Mouse (Mus musculus) midbrain, embryonic 16.5 days (tissue): ENCODE measurements at regions not wholly inside any gene's neighbourhood (a gene's known extent, or its start where the extent isn't known, plus 50 kb on each side); places are given as distances from the start of the nearest gene placed in this dataset.

Experiments
- ATAC-seq: fragments of 200-750 bp; cut with Nextera tagmentation; 2 replicates; pipeline ENCODE4 v1.8.0; 2017; ENCODE audit warnings: moderate TSS enrichment
- H3K27ac ChIP-seq: fragments of 300-500 bp; sonication (generic); 2 replicates; pipeline ENCODE4 v1.5.1; 2014; ENCODE audit warnings: mild to moderate bottlenecking, low read length, mixed read lengths
- H3K27me3 ChIP-seq: fragments of 300-500 bp; sonication (generic); 2 replicates; pipeline ENCODE4 v1.6.1; 2014; ENCODE audit warnings: low read depth, low read length, mixed read lengths; ENCODE audit not compliant: control insufficient read depth, insufficient read depth
- H3K36me3 ChIP-seq: fragments of 300-500 bp; sonication (generic); 2 replicates; pipeline ENCODE4 v1.6.1; 2014; ENCODE audit warnings: mild to moderate bottlenecking, low read length, moderate library complexity, mixed read lengths; ENCODE audit not compliant: control insufficient read depth, insufficient read depth
- H3K4me1 ChIP-seq: fragments of 300-500 bp; sonication (generic); 2 replicates; pipeline ENCODE4 v1.6.1; 2014; ENCODE audit warnings: mild to moderate bottlenecking, low read length, mixed read lengths; ENCODE audit not compliant: control insufficient read depth, insufficient read depth
- H3K4me2 ChIP-seq: fragments of 300-500 bp; sonication (generic); 2 replicates; pipeline ENCODE4 v1.6.1; 2014; ENCODE audit warnings: mild to moderate bottlenecking, low read length, mixed read lengths
- H3K4me3 ChIP-seq: fragments of 300-500 bp; sonication (generic); 2 replicates; pipeline ENCODE4 v1.5.1; 2014; ENCODE audit warnings: low read depth, mild to moderate bottlenecking, low read length, moderate library complexity, mixed read lengths
- H3K9ac ChIP-seq: fragments of 300-500 bp; sonication (generic); 2 replicates; pipeline ENCODE4 v1.6.1; 2014; ENCODE audit warnings: low read depth, low read length, mixed read lengths
- H3K9me3 ChIP-seq: fragments of 300-500 bp; sonication (generic); replicated peaks from 2 replicates; pipeline ENCODE4 v1.6.1; 2014; ENCODE audit warnings: mild to moderate bottlenecking, low read length, mixed read lengths; ENCODE audit not compliant: control insufficient read depth, poor library complexity, severe bottlenecking
- WGBS: fragments of 180-500 bp; shearing (Covaris S2); extraction: QIAGEN DNeasy Blood & Tissue Kit; methylation state at CpG from one replicate; pipeline ENCODE4 v1.1.7; 2014; 5-methylcytosine and 5-hydroxymethylcytosine counted together

GRCm38 (mm10) chr10:117947911-117948310, 102.1 kb upstream of the Rap1b start:
- no peak for ATAC-seq

GRCm38 (mm10) chr10:117952116-117953025, 106.5 kb upstream of the Rap1b start:
- H3K9me3 ChIP-seq = no peaks in the 10 kb centered on the region
- no peaks in the 10 kb centered on the region for H3K4me1 ChIP-seq
- WGBS = 82% methylated on average over 26 of the region's 26 CpGs
- H3K9ac ChIP-seq = no peak overlapping the region
- ATAC-seq = no peak
- H3K36me3 ChIP-seq = no peaks in the 10 kb centered on the region
- H3K4me2 ChIP-seq = no peak overlapping the region
- no peak overlapping the region for H3K4me3 ChIP-seq
- no peaks in the 10 kb centered on the region for H3K27me3 ChIP-seq
- no peak overlapping the region for H3K27ac ChIP-seq

More at GRCm38 (mm10) chr10:117947911-117948310, 102.1 kb upstream of the Rap1b start:
- H3K9me3 ChIP-seq = no peaks in the 10 kb centered on the region
- H3K4me3 ChIP-seq = no peak overlapping the region
- H3K9ac ChIP-seq = no peak overlapping the region
- WGBS = 92% methylated on average over 7 of the region's 7 CpGs
- H3K4me2 ChIP-seq = no peak overlapping the region
- no peaks in the 10 kb centered on the region for H3K36me3 ChIP-seq
- H3K27me3 ChIP-seq = no peaks in the 10 kb centered on the region
- no peaks in the 10 kb centered on the region for H3K4me1 ChIP-seq
- no peak overlapping the region for H3K27ac ChIP-seq

GRCm38 (mm10) chr10:117953026-117953711, 107.3 kb upstream of the Rap1b start:
- 25% methylated on average over 12 of the region's 12 CpGs for WGBS
- ATAC-seq = no peak
- H3K4me2 ChIP-seq = no peak overlapping the region

DNA sequence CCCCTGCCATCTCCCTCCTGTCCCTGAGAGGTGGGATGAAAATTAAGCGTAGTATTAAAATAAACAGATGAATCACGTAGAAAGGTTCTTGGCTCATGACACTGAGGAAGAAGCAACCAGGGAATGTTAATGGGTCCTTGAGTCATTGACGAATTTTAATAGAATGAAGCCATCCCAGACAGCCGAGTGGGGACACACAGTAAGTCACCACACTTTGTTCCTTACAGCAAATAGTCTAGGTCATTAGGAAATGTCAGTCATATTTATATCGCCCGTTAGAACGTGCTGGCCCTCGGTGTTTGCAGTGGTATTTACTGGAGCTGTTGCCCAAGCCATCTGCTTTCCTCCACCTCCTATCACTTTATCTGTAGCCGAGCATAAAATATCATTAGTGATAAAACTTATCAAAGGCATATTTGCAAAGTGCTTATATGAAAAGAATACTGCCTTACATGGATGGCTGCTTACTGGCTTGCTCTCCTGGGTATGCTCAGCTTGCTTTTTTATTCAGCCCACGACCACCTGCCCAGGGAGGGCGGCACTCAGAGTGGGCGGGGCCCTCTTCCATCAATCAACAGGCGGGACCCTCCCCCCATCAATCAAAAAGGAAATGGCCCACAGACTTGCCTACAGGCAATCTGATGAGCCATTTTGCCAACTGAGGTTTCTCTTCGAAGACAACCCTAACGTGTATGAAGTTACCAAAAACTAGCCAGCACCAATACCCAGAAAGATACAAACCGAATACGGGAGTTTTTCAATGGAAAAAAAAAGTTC, 110.5 kb upstream of the Rap1b start:
- 88% methylated on average over 17 of the region's 17 CpGs for WGBS
- H3K4me1 ChIP-seq = no peaks in the 10 kb centered on the region
- H3K4me2 ChIP-seq = no peak overlapping the region
- no peak for ATAC-seq
- no peak overlapping the region for H3K4me3 ChIP-seq
- H3K9ac ChIP-seq = no peak overlapping the region
- H3K27me3 ChIP-seq = no peaks in the 10 kb centered on the region
- H3K27ac ChIP-seq = no peak overlapping the region
- no peaks in the 10 kb centered on the region for H3K36me3 ChIP-seq
- no peaks in the 10 kb centered on the region for H3K9me3 ChIP-seq

More at GRCm38 (mm10) chr10:117953026-117953711, 107.3 kb upstream of the Rap1b start:
- Histone ChIP-seq H3K4me3 (no peak overlapping the region), H3K36me3 (no peaks in the 10 kb centered on the region), H3K27me3 (no peaks in the 10 kb centered on the region), H3K27ac (no peak overlapping the region), H3K9ac (no peak overlapping the region), H3K9me3 (no peaks in the 10 kb centered on the region), H3K4me1 (no peaks in the 10 kb centered on the region)

DNA sequence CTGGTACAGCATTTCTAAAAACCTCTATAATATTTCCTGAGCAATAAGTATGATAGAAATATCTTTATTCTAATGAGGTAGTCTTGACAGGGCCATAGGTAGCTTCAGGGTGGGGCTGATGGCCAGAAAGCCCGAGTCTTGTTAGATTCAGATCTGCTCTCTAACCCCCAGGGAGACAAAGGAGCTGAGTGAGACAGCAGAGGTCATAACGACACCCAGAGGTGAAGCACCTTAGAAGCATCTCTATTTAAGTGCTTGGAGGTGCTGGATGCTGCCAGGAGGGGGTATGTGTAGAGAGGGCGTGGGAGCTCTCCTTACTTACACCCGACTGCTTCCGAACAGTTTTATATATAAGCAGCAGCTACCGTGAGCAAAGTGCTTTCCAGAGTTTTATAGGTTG, 128.9 kb upstream of the Rap1b start:
- Histone ChIP-seq H3K27ac (no peak overlapping the region), H3K4me2 (no peak overlapping the region), H3K9ac (no peak overlapping the region), H3K36me3 (no peaks in the 10 kb centered on the region), H3K27me3 (no peaks in the 10 kb centered on the region), H3K9me3 (no peaks in the 10 kb centered on the region), H3K4me1 (no peaks in the 10 kb centered on the region), H3K4me3 (no peak overlapping the region)
- no peak for ATAC-seq
- 69% methylated on average over 6 of the region's 6 CpGs for WGBS

GRCm38 (mm10) chr10:117975467-117975866, 129.6 kb upstream of the Rap1b start:
- no peaks in the 10 kb centered on the region for H3K4me1 ChIP-seq
- H3K27me3 ChIP-seq = no peaks in the 10 kb centered on the region
- no peaks in the 10 kb centered on the region for H3K9me3 ChIP-seq
- WGBS = 87% methylated on average over 1 of the region's 1 CpGs
- no peak overlapping the region for H3K4me2 ChIP-seq
- H3K36me3 ChIP-seq = no peaks in the 10 kb centered on the region
- no peak overlapping the region for H3K9ac ChIP-seq
- H3K27ac ChIP-seq = no peak overlapping the region
- ATAC-seq = no peak
- no peak overlapping the region for H3K4me3 ChIP-seq

- no peak overlapping the region for H3K4me2 ChIP-seq
- no peaks in the 10 kb centered on the region for H3K9me3 ChIP-seq
- ATAC-seq = no peak
- no peak overlapping the region for H3K27ac ChIP-seq
- H3K27me3 ChIP-seq = no peaks in the 10 kb centered on the region
- 89% methylated on average over 4 of the region's 4 CpGs for WGBS
- no peak overlapping the region for H3K9ac ChIP-seq
- peaks cover 6% of the 10 kb centered on the region for H3K4me1 ChIP-seq
- no peak overlapping the region for H3K4me3 ChIP-seq
- no peaks in the 10 kb centered on the region for H3K36me3 ChIP-seq
Measured at GRCm38 (mm10) chr10:117979091-117979490, 133.3 kb upstream of the Rap1b start.

DNA sequence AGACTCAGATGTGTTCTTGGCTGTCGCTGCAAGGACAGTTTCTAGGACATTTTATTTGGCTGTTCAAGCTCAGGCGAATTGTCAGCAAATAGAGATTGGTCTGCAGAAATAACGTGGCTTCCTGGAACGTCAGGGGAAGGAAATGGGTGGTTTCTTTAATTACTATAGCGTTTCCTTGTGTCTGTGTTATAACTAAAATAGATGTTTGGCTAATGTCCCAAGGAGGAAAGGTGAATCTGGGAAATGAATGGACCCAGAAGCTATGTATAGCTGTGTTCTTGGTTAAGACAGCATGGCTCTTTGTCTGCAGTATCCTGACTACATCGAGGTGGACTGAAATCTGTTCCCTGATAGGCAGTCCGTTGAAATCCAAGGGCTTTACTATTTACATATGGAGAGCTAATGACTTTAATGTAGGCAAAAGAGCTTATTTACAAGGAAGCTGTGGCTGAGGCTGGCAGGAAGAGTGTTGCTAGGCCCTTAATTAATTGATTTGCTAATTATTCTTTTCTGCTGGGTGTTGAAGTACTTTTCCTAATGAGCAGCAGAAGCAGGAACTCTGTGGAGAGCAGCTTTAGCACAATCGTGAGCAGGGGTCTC, 136.9 kb upstream of the Rap1b start:
- peak overlapping the region; percentile 54 for H3K27ac ChIP-seq

More for the DNA sequence above, 136.9 kb upstream of the Rap1b start:
- H3K36me3 ChIP-seq = no peaks in the 10 kb centered on the region
- 45% methylated on average over 8 of the region's 8 CpGs for WGBS
- ATAC-seq = no peak
- peaks cover 6% of the 10 kb centered on the region for H3K4me1 ChIP-seq
- no peaks in the 10 kb centered on the region for H3K9me3 ChIP-seq
- no peaks in the 10 kb centered on the region for H3K27me3 ChIP-seq
- no peak overlapping the region for H3K4me2 ChIP-seq
- H3K9ac ChIP-seq = no peak overlapping the region
- H3K4me3 ChIP-seq = no peak overlapping the region
